Mouse (Mus musculus) CD4-positive, CD25-positive, alpha-beta regulatory T cell, adult 4 months (primary cell): ENCODE results near the gene Ebf1. TPM values are rescaled to one million over a fixed set of nuclear protein-coding genes. Genes with fewer than 3 reads are reported as not detected.

Experiments used
- ATAC-seq: one replicate; pipeline ENCODE4 v1.8.0; 2017
- polyA plus RNA-seq, 2 experiments: library from polyadenylated mRNA; unstranded; fragments of 100-300 nt; shearing (Covaris generic); gene quantifications; one replicate each; pipeline ENCODE4 v1.2.1; 2017

Gene Ebf1
- polyA plus RNA-seq, 2 experiments from 2014 or later = 0.30 to 3.9 TPM

DNA sequence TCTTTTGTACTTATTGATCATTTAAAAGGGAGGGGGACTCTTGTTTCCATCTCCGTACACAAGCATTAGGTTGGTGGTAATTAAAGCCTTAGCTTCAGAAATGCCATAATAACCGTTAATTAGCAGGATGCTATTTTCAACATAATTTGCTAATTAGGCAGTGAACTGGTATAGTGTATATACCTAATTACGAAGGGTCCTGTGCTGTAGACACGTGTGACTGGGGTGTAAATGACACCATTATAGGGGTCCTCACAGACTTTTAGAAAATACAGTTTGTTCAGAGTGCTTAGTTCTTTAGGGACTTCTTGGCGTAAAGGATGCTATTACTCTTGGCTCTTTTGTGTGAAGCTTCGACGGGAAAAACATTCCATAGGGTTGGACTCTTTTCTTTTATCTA, 167.9 kb downstream of the Ebf1 start:
- ATAC-seq = no peak

DNA sequence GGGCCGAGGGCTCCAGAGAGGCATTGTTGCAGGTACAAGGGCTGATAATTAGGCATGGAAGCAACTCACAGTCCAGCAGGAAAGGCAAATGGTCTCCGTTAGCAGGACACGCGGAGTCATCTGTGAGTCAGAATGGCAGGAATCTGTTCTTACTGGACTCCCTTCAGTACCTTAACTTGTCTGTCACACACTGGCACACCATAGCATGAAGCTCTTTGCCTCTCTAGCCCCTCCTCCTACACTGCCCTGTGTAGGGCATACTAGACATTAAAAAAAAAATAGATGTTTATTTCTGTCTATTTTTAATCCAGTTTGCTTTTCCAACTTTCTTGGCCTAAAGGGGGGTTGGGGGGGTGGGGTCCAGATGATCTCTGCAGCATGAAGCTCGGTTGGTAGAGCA, 168.4 kb downstream of the Ebf1 start:
- no peak for ATAC-seq

DNA sequence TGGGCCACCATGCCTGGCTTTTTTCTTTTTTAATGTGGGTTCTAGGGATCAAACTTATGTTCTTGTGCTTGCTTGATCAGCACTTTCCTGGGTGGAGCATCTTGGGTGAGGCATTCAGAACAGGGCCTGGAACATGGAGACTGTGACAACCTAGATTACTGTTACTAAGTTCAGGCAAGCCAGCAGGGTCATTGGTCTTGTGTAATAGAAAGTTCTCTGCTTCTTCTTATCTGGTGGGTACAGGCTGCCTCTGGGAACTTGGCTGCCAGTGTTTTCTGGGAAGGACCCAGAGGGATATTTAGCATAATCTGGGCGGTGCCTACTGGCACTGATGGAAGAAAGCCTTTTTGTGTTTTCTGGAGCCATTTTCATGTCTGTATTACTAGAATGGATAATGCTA, 170.9 kb downstream of the Ebf1 start:
- no peak for ATAC-seq

DNA sequence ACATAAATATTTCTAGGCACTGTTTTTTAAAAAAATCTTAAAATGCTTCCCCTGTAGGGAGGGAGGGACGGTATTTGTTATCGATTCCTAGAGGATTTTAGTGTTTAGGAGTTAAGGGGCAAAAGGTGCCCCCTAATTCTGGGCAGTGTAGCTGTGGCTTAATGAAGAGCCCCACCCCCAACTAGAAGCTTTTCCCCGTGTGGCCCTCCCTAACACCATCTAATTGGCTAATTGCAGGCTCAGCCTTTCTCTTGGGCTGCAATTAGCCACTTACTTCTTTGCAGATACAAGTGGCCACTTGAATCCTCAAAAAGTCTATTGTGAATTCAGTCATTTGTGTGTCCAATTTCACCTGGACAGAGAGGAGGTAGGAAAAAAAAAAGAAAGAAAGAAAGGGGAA, 175.7 kb downstream of the Ebf1 start:
- ATAC-seq = no peak

DNA sequence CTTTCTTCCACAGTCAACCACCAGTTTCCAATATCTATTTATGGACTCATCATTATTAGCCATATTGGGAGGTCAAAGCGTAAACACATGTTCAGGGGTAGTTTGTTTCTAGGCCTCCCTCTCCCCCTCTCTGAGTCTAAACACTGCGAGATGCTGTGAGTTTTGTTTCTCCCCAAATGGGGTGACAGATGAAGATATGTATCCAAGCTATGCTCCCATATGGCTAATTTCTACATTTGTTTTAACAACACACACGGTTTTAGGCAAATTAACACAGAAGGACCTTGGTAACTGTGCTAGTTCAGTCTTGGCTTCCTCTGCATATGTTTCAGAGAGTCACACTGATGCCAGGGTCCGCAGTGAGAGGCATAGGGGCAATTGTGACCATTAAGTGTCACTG, 177.8 kb downstream of the Ebf1 start:
- ATAC-seq = no peak

DNA sequence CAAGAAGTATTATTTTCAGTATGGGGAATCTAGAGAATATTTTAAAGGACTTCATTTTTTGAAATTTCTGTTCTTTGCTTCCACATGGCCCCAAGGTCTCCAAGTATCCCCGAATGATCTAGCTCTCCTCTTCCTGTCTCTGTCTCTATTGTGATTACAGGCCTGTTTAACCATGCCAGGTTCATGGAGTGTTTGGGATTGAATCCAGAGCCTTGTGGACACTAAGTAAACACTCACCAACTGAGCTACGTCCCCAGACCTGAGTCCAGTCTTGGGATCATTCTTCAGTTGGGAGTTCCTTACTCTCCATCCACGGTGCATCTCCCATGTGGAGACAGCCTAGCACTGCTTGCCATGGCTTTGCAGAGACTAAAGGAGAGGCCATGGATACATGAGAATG, 178.7 kb downstream of the Ebf1 start:
- no peak for ATAC-seq

DNA sequence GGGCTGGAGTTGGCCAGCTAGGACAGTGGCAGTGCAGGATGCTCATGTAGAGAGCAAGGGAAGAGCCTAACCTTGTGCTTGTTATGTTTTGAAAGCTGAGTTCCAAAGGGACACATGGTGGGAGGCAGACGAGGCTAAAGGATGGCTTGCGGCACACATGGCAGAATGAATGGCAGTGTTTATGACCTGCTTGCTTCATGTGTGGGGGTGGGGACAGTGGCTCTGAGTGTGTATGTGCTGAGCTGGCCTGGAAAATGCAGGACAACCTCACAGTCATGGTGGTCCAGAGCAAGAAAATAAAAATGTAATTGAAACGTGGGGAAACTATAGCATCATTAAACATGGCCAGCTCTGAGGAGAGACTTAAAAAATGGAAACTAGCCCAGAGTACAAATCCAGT, 181.2 kb downstream of the Ebf1 start:
- no peak for ATAC-seq

DNA sequence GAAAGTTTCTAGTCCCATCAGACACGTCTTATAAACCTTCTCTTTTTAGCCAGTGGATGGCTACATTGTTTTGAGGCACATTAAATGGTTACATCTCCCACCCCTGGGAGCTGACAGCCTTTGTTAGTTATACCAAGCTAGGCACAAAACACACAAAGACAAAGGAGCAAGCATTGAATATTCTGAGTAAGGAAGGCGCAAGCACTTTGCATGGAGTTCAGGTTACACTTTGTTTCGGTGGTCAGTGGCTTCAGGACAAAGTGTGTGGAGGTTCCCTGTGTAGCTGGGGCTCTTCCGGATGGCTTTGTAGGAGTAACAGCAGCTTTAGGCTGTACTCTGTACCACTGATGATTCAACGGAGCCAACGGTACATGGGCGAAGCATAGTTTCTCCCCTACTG, 186.9 kb downstream of the Ebf1 start:
- no peak for ATAC-seq

DNA sequence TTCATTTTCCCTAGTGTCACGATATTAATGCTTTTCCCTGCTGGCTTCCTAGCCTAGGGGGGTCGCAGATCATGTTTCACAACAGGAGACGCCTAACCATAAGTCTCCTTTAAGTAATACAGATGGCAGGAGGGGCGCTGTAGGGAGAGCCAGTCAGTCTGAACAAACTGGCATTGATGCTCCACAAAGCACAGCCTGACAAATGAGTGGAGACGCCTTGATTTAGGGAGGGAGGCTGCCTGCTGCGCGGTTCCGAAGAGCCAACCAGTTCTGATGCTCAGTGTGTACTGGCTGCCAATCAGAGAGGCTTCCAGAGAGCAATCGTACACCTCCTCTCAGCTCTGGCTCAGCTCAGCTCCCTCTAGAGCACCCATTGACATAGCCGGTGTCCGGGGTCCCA, 189.5 kb downstream of the Ebf1 start:
- ATAC-seq = no peak

DNA sequence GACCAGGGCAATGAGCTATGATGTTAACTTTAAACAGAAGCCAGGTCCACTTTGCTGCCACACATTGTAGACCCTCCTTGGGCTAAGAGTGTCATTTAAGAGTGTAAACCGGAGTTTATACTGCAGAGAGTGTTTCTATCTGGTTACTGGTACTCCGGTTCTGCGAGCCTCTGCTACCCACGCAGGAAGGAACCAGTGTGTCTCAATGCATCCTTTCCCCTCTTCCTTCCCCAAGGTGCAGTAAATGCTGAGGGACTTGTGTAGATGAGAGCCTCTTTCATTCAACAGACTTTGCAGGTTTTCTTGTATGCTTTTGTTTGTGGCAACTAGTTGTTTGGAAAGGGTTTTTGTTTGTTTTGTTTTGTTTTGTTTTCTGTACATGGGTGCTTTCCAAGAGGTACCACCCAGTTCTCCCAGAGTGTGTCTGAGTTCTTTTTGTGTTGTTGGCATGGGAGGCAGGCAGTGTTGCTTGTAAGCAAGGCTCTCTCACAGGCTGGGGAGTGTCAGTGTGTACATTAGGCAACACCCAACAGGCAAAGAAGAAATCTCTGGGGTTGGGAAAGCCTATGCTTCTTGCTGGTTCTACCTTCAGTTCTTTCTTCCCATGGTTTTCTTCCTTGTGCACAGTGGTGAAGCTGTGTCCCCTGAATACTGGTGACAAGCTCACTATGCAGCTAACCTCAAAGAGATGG, 191.9 kb downstream of the Ebf1 start:
- ATAC-seq = no peak

DNA sequence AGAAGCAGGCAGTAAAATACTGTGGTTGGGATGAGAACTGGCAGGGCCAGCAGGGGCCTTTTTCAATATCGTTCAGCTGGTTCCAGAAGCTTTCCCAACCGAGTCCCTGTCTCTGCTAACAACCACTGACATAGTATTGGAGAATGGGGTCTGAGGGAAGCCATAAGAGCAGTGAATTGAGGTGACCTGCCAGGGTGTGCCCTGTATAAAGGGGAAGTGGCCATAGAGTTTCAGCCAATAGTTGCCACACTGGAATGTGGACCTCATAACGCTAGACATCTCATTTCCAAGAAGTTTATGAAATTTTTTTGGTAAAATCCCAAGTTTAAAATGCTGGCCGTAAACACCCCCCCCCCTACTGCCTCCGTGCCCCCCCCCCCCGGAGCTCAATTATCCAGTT, 193.9 kb downstream of the Ebf1 start:
- ATAC-seq = no peak

DNA sequence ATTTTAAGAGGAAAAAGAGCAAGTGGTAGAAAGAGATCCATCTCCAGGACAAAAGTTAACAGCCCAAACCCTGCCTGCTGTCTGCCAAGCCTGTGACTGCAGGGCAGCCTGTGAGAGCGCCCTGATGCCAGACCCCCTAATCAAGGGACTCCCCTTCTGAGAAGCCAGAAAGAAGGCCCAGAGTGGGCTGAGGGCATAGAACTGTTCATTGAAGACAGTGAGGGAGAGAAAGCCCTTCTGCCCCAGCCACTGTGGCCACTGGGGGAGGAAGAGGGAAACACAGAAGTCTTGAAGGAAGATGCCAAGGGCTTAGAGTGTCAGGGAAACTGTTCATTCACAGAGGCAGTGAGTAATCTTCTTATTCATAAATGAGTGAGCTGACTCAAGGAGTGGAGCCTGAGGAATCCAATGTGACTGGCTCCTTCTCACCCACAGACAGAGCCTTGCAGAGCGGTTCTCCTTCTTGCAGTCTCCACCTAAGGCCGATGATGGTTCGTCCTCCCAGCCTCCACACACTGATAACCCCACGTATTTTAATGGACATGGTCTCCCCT, 195.2 kb downstream of the Ebf1 start:
- ATAC-seq = no peak

DNA sequence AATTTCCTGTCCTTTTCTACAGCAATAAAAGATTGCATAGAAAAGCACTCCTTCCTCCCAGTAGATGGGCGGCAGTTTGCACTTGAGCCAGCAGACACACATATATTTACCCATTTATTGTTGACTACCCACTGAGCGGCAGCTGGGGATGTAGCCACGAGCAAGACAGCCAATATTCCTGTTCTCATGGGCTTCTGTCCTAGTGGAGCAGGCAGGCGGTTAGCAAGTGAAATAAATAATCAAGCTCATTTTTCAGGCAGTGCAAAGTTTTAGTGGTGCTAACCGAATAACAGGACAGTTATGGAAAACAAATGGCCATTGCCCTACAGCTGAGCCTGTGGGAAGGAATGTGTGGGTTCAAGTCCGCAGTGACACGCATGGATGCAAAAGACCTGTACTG, 196.4 kb downstream of the Ebf1 start:
- no peak for ATAC-seq

DNA sequence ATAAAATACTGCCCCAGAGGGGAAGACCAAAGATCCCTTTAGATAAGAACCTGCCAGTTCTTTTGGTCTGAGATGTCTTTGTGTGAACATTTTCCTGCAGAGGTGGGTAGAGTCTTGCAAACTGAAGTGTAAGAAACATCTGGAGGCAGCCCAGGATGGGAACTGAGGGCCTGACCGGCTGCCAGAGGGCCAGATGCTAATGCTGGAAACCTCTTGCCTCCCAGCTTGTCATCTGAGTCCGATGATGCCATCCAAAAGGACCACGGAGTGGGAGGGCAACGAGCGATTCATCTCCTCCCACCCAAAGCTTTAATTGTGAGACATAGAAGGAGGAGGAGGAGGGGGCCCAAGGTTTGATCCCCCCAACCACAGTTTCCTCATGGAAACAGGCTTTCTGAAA, 197.7 kb downstream of the Ebf1 start:
- no peak for ATAC-seq

DNA sequence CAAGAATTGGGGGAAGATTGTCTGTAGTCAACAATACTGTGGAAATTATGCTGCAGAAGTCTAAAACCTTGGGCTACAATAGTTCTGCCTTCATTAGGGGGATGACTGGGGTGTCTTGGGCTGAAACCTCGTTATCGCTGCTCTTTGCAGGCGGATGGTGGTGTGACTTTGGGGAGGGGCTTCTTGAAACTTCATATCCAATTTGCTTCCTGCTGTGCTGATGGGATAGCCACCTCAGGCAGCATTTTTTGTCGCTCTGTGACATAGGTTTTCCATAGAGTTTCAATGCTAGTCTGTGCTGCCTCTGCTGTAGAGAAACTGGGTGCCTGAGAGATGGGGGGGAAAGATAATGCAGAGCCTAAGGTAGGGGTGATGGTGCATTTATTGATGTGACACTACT, 198.9 kb downstream of the Ebf1 start:
- no peak for ATAC-seq

DNA sequence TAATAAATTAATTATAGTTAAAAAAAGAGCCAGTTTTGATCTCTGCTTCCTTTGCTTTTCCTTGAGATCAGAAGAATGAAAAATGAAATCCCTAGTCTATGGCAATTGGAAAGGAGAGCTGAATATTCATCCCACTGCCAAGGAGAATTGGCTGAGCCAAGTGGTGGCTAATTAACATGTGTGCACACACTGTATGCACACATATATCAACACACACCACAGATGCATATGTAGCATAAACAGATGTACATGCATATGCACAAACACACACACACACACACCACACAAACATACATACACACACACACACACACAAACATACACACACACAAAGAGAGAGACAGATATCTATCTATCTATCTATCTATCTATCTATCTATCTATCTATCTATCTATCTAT, 205.2 kb downstream of the Ebf1 start:
- ATAC-seq = no peak

DNA sequence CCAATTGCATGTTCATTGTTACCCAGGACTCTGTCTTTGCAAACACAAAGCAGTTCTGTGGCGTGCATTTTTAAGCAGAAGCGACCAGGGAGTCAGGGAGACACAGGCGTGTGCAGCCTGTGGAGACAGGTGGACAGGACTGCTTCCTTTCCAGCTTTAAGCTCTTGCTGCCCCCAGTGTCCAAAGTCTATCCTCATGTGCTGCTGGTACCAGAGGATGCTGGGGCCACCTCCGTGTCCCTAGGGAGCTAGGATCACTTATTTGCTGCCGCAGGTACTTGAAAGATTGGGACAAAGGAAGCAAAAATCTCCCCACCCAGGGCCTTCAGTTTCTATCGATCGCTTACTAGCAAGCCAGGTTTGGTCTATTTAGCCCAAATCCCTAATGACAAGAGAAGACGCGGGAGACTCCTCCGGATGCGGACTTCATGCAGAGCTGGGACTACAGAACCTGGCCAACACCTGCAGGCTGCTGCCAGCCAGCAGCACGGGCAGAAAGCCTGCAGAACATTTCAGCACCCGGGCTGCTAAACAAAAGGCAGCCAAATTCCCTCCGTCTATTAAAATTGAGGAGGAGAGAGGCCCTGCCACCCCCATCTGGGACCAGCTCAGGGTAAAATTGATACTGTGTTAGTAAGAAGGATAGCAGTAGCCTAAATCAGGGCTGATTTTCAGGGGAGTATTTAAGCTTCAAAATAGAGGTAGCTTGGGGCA, 215.3 kb downstream of the Ebf1 start:
- no peak for ATAC-seq

DNA sequence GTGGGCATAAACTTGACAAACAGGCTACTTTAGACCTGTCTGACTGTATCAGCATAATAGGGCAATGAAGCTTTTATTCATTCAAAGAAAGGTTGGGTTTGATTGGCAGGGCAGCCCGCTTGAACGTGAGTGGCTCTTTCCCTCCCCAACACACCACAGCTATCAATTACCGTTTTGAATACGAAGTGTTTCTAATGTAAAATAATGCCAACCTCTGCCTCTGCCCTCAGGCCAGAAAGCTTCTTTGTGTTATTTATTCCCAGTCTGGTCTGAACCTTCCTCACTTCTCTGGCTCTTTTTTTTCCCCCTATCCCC, 215.8 kb downstream of the Ebf1 start:
- no peak for ATAC-seq

DNA sequence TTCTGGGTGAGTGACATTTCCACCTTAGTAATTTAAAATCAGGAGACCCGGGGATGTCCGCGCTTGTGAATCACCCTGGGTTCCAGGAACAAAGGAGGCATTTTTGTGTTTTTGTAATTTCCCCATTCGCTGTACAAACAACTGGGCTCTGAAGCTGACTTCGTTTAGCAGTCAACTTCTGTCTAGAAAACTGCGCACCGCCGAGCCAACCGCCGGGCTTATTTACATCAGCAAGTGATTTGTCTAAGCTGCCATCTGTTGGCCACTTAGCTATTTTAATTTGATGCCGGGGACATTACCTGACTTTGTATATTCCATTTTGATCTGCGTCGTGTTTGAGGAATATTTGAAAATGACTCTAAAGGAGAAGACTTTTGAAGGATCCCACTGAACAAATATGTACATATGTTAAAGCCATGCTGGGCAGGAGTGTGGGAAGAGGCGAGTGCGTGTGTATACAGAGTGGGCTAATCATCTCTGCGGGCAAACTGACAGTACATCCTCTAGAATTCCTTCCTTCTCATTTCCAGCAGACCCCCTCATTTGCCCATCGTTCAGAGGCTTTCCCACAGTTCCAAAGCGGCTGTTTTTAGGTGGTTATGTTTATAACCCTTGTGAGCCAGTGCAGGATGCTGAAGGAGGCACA, 216.4 kb downstream of the Ebf1 start:
- ATAC-seq = no peak

DNA sequence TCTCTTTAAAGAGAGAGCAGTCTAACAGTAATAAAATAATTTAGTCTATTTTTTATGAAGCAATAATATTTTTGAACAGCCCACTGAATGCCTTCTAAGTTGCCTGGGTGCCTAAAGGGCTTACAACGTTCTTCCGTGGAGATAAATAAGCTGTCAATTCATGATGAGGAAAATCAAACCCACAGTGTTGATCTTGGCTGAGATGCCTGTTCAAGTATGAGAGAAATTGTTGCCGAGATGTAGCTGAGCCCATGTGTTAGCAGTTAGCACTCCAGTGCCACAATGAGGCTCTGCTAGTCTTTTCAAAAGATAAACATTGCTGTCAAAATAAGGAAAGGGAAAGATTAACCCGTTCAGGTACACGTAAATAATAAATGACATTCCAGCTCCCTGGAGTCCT, 218.0 kb downstream of the Ebf1 start:
- no peak for ATAC-seq

DNA sequence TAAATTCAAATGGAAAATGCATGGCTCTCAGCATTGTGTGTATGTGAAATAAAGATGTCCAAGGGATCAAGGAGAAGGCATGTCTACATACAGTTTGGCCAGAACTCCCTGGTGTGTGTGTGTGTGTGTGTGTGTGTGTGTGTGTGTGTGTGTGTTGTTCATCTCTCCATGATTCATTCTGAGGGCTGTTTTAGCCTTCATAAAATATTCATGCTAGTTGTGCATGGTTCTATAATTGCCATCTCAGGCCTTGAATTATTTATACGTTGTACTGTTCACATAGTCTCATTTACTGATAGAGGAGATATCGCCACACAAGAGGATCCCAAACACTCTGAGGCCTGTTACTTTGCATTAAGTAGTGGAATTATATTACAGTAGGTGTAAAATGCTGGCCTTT, 220.5 kb downstream of the Ebf1 start:
- ATAC-seq = no peak

DNA sequence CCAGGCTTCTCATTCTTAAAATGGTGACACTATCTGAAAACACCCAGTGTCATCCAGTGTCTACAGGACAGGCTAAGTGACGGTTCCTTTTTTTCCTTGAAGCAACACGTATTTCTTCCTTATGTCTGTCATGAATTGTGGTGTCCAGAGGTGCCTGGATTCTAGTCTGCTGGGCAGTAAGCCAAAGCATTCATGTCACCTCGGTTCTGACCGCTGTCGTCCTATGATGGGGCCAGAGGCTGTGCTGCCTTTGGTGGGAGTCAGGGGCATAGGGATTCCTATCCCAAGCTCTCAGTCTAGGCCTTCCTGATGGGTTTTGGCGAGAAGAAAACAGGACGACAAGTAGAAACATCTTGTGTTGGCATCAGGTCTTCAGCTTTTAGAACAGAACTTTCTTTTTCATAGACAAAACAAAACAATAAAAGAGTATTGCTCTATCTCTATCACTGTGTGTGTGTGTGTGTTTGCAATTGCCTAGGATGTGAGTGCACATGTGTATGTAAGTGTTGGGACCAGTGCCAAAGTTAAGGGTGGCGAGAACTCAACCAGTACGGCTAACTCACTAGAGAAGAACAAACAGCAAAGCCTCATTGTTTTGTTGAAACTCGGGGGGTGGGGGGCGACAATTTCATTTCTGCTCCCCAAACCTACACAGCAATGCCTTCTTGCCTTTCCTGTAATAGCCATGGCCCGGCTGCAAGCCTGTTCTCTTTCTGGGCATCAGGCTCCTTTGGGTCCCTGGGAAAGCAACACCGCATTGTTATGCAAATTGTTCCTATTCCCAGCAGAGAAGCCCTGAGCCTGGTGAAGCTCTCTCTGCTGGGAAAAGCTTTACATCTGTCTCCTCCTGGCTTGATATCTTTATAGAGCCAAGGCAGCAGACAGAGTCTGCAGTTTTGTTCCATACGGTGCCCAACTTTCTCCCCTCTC, 224.3 kb downstream of the Ebf1 start:
- no peak for ATAC-seq

DNA sequence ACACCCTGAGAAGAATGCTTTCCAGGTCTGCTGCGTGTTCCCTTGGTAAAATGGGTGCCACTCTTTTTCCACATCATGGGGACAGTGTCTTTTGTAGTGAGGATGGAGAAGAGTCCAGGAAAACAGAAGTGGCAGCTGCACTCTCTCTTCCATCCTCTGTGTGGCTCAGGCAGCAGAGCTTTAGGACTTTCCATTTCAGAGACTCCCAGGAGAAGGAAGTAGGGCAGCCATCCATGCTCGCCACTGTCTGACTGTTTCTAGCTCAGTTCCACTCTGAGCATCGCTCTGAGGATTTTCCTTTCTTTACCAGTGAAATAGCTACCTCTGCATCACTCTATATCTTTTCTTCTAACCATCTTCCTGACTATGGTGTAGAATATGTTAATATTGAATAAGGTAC, 234.8 kb downstream of the Ebf1 start:
- ATAC-seq = no peak
